Mouse (Mus musculus): ENCODE measurements around the gene Zfp57. TPM values are rescaled to one million over a fixed set of nuclear protein-coding genes. Genes with fewer than 3 reads are reported as not detected.
A peak's percentile ranks its signal among the peaks of the same experiment; 100 is the strongest.

The Zfp57 gene
- total RNA-seq, 2 experiments from 2014 or later = 15.0 to 15.8 TPM

DNA sequence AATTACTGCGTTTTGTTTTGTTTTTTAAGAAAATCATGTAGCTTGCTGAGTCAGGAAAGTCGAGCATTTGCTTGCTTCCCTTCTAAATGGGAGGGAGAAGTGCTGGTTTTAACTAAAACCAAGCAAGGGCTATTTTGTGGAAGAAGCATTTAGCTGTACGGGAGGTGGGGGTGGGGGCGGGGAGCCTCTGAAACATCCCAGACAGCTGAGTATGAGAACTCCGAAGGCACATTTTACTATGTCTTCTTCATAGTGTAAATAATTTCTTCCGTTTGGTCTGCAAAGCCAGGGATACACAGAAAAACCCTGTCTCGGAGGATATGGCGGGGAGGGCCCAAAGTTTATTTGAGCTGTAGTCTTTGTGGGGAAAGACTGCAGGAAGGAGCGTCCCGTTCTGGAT, 27.2 kb downstream of the Zfp57 start:
- Histone ChIP-seq H3K27ac (peak overlapping the region; percentile 99), H3K4me3 (peak overlapping the region; percentile 75)
- TF ChIP-seq CTCF (conservative IDR thresholded peaks at IDR 0.05) = no peak
- DNase-seq (ENCODE audit: low spot score in 2 of 2) = no peak

DNA sequence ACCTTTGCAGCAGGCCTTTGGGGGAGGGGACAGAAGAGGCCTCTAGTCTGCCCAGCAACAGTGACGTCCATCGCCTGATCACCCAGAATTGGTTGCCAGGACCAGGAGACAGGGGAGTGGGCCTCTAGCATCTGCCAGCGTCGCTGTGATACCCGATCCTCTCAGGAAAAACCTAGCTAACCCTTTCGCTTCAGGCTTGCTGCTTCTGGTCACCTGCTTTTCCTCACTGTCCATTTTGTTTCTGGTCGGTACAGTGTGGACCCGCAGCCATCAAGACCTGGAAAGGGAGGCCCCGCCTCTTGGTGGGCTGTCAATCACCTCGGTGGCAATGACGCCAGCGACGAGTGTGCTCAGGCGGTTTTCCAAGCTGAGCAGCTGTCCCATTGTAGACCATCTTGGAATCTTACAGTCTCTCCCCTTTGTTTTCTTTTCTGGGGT, 27.7 kb downstream of the Zfp57 start:
- DNase-seq (ENCODE audit: low spot score in 2 of 2) = peak; percentile 94
- Histone ChIP-seq H3K4me3 (peak overlapping the region; percentile 75), H3K27ac (peak overlapping the region; percentile 99)
- no peak for TF ChIP-seq CTCF (conservative IDR thresholded peaks at IDR 0.05)

DNA sequence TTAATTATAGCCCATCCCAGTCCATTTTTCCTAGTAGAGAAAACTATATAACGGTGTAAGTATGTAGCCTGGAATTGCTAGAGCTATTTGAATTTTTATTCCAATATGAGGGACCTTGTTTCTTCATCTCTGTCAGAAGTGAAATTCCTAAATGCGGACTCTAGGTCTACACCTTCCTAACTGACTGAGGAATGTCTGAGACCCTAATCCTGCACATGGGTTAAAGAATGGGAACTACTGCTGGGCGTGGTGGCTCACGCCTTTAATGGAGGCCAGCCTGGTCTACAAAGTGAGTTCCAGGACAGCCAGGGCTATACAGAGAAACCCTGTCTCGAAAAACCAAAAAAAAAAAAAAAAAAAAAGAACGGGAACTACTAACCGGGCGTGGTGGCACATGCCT, 28.2 kb downstream of the Zfp57 start:
- TF ChIP-seq CTCF (conservative IDR thresholded peaks at IDR 0.05) = no peak
- no peak for DNase-seq (ENCODE audit: low spot score in 2 of 2)
- H3K4me3 ChIP-seq = peak overlapping the region; percentile 75
- H3K27ac ChIP-seq = peak overlapping the region; percentile 99

DNA sequence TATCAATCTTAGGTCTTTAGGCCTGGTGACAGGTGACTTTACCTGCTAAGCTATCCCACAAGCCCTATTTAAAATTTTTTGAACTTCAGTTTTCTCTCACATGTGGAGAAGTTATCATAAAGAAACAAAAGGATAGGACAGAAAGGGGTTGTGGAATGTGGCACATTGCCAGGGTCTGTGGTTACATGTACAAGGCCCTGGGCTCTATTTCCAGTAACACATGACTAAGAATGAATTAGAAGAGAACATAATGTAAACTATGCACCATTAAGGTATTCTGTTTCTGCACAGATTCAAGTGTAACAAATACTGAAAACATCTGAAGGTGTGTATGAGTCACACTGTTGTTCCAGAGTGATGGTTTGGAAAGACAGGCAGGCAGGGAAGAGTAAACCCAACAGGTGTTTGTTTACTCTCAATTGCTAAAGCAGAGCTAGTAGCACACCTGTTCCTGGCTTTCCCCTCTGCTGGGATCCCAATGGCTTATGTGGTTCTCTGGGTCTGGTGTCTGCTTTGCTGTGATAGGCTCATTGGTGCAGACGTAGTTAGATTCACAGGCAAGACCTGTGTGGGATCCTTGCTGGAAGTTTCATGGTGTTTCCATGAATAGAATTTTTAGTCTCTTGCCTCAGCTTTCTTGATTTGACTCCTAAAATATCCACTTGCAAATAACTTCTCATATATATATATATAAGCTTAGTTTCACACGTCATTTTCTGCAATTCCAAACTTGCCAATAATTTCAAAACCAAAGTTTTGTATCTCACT, 38.3 kb downstream of the Zfp57 start:
- no peak for TF ChIP-seq CTCF (conservative IDR thresholded peaks at IDR 0.05)
- DNase-seq (ENCODE audit: low spot score in 2 of 2) = no peak
- Histone ChIP-seq H3K27ac (no peak overlapping the region), H3K4me3 (no peak overlapping the region)

DNA sequence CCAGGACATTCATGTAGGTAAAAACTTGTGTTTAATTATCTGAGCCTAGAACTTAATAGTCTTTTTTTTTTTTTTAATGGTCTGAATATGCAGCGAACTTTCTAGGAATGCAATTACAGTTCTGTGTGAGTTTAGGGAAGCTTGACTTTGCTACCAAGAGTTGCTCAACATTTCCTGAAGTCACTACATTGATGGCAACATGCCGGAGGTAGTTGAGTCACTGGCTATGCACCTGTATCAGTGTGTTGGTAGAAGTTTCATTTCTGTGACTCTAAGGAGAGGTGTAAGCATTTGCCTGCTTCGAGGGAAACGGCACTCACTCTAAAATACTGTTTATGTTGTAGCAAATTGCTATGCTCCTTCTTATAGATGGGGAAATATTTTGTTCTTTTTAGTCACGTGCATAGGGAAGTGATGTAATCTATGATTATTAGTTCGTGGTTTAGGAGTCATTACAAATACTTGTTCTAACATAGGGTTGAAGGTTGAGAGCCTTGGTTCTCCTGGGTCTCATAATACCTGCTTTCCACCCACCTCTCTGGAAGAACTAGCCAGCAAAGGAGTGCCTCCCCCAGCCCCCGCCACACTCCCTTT, 43.8 kb downstream of the Zfp57 start:
- no peak for TF ChIP-seq CTCF (conservative IDR thresholded peaks at IDR 0.05)
- Histone ChIP-seq H3K4me3 (peak overlapping the region; percentile 83), H3K27ac (peak overlapping the region; percentile 97)
- DNase-seq (ENCODE audit: low spot score in 2 of 2) = no peak

DNA sequence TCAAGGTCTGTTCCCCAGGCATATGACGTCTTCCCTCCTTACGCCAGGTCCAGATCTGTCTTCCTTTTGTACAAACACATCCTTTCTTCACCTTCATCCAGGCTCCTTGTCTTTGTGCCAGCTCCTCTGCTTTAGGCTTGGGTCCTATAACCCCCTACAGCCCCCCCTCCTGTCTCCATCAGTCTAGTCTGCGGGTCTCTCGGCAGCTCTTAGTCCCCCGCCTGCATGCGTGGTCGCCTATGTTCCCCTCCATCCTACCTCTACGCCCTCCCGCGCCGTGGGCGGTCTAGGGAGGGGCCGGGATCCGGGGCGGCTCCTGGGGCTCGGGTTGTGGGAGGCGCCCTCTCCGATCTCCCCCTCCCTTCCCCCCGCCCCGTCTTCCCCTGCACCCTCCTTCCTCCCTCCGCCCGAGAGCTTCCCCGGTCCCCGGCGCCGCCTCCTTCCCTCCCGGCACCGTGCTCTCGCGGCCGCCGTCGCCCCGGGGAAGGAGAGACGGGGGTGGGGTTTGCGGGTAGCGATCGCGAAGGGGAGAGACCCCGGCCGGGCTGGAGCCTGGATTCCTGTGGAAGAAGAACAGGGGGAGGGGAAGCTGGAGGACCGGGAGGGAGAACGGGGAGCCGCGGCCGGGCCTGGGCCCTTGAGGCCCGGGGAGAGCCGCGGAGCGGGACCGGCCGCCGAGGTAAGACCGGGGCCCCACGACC, 44.8 kb downstream of the Zfp57 start, which contains the start of gene Gabbr1:
TSS of gene Gabbr1 (plus strand) at position 356 of the 701 bp plus-strand sequence.
- Histone ChIP-seq H3K4me3 (peak within 1 kb of the TSS; percentile 83), H3K27ac (peak within 1 kb of the TSS; percentile 97)
- peak; percentile 84 to 86 for DNase-seq (ENCODE audit: low spot score in 2 of 2)
- TF ChIP-seq CTCF (conservative IDR thresholded peaks at IDR 0.05) = no peak

DNA sequence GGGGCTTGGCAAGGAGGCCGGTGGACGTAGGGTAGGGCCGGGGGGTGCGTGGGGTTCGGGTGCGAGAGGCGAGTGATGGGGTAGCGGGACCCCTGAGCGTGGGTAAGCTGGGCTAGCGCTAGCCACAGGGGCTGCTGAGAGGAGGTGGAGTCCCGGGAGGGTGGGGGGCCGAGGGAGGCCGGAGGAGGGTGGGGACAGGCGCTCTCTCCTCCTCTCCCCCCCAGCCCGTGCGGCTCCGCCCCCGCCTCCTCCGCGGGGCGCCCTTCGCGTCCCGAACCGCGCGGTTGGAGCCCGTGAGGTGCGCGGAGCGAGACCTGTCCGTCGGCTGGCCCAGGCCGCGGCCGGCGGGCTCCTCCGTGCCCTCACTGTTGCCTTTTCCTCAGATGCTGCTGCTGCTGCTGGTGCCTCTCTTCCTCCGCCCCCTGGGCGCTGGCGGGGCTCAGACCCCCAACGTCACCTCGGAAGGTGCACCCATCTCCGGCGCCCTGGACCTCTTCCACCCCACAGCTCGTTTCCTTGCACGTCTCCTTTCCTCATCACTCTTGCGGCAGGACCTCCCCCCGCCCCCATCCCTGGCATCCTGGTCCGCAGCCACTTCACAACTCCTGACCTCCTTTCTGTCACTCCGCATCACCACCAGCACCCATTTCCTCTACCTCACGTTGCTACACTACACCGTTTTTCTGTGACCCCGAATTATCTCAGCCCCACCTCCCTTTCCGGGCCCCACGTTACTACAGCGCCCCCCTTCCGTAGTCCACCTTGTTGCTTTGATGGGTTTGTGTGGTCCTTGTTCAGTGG, 45.5 kb downstream of the Zfp57 start:
- Histone ChIP-seq H3K27ac (peak overlapping the region; percentile 97), H3K4me3 (peak overlapping the region; percentile 83)
- peak; percentile 63 to 69 for DNase-seq (ENCODE audit: low spot score in 2 of 2)
- TF ChIP-seq CTCF (conservative IDR thresholded peaks at IDR 0.05) = peak; percentile 61

DNA sequence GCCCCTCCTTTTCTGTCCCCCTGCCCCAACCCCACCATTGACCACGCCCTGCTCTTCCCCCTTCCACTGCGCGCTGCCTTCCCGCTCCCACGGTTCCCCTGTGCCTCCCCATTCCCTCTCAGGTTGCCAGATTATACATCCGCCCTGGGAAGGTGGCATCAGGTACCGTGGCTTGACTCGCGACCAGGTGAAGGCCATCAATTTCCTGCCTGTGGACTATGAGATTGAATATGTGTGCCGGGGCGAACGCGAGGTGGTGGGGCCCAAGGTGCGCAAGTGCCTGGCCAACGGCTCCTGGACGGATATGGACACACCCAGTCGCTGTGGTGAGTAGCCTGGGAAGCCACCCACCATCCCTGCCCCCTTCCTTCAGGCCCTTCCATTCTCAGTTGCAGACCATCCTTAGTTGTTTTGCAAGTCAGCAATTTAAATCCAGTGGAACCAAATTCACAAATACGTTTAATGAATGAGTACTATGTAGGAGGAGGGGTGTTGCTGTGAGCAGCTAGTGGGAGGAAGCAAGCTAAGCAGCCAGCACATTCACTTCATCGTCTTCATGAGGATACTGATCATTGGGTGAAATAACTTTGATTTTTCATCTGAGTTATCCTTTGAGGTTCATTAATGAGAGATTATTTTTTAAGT, 46.5 kb downstream of the Zfp57 start:
- TF ChIP-seq CTCF (conservative IDR thresholded peaks at IDR 0.05) = no peak
- peak overlapping the region; percentile 97 for H3K27ac ChIP-seq
- DNase-seq (ENCODE audit: low spot score in 2 of 2) = no peak
- H3K4me3 ChIP-seq = peak overlapping the region; percentile 83

DNA sequence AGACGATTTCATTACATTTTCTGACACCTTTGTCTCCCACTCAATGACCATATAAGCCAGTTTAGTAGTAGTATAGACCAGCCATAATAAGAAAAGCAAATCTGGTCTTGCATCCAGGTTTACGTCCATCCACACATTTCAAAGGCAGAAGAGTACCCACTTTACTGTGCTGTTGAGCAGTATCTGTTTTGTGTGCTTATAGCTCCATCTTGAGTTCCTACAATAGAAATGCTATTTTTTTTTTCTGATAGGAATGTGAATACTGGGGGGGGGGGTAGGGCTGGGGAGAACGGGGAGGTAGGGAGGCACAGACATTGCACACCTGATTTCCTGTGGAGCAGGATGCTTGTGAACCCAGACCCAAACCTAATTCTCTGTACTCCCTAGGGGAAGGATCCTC, 47.0 kb downstream of the Zfp57 start:
- peak; percentile 67 for TF ChIP-seq CTCF (conservative IDR thresholded peaks at IDR 0.05)
- no peak for DNase-seq (ENCODE audit: low spot score in 2 of 2)
- peak overlapping the region; percentile 97; the same call in 1 of the 2 replicates for H3K27ac ChIP-seq
- peak overlapping the region; percentile 83 for H3K4me3 ChIP-seq

DNA sequence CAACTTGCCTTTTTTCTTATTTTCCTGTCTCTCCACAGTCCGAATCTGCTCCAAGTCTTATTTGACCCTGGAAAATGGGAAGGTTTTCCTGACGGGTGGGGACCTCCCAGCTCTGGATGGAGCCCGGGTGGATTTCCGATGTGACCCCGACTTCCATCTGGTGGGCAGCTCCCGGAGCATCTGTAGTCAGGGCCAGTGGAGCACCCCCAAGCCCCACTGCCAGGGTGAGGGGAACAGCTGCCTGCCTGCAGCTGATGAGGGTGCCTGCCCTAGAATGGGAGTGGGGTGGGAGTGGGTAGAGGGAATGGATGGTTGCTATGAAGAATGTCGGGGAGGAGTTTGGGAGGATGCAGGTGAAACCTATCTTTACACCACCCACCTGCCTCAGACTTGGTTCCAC, 47.4 kb downstream of the Zfp57 start:
- Histone ChIP-seq H3K4me3 (peak overlapping the region; percentile 39), H3K27ac (peak overlapping the region; percentile 19; the same call in 1 of the 2 replicates)
- DNase-seq (ENCODE audit: low spot score in 2 of 2) = no peak
- no peak for TF ChIP-seq CTCF (conservative IDR thresholded peaks at IDR 0.05)

DNA sequence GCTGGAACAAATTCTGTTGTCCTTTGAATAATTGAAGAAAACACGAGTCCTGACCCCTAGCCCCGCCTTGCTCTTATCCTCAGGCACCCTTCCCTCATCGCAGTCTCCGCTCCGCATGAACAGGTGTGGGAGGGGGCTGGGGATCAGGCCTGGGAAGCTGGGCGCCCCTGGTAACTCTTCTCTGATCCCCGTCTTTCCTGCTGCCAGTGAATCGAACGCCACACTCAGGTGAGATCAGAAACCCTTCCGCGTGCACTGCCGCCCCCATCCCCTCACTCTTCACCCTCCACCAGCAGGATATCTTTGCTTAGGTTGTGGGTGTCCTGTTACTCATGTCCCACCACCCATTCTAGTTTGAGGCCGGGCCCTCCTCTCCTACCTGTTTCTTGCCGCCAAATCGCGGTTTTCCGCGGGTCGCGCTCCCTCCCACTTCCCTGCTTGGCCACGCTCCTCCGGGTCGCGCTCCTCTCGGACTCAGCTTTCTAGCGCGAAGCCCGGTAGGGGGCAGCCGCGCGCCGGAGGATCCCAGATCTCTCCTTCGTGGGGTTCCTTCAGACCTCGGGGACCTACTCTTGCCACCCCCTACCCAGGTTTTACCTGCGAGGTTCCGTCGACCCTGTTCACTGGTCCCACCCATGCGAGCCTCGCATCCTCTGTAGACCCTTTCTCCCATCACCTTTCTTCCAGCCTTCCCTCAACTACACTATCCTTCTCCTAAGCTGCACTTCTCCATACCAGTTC, 48.8 kb downstream of the Zfp57 start:
- H3K4me3 ChIP-seq = peak overlapping the region; percentile 89
- peak; percentile 88 for TF ChIP-seq CTCF (conservative IDR thresholded peaks at IDR 0.05)
- DNase-seq (ENCODE audit: low spot score in 2 of 2) = peak; percentile 66 to 81
- H3K27ac ChIP-seq = peak overlapping the region; percentile 96

Data from layer of hippocampus, adult 2 months (tissue).